Mouse (Mus musculus) mouse embryonic stem cell (cell line): ENCODE results near the gene 4930404N11Rik.

Experiments used
- in situ Hi-C, 2 experiments: fragments of 300-500 bp; cut with MboI; formaldehyde crosslinking; loops; 1 replicate in 1 of 2; 3 replicates in 1 of 2; pipeline ENCODE4 v1.14.3; 2019 to 2020; ENCODE audit warnings: low sequenced_read_pairs in 2 of 2, low pct_unique_long_range_greater_than_20kb in 1 of 2, mixed read lengths in 1 of 2; ENCODE audit not compliant: unreplicated experiment in 1 of 2

4930404N11Rik gene

GRCm38 (mm10) chr10:81344421-81345161, 21.0 kb downstream of the 4930404N11Rik start:
- in situ Hi-C loops = loop anchor here (5.0 to 10.0 kb wide), 3 partner anchors 57 to 140 kb away; partner anchors contain the start of gene Nmrk2 (in 1 of the 2)

- in situ Hi-C loops = loop anchor here (5.0 to 10.0 kb wide), 3 partner anchors 56 to 138 kb away; partner anchors contain the start of gene Nmrk2 (in 1 of the 2)
Measured at GRCm38 (mm10) chr10:81342686-81343505, 22.7 kb downstream of the 4930404N11Rik start, which contains the start of gene Gipc3. TSS of gene Gipc3 (minus strand) at chr10:81343266.

GRCm38 (mm10) chr10:81341333-81341949, 24.2 kb downstream of the 4930404N11Rik start:
- in situ Hi-C loops = loop anchor here (5.0 to 10.0 kb wide), 3 partner anchors 54 to 137 kb away; partner anchors contain the start of gene Nmrk2 (in 1 of the 2)

GRCm38 (mm10) chr10:81340551-81341332, 24.9 kb downstream of the 4930404N11Rik start:
- in situ Hi-C loops = loop anchor here (5.0 to 10.0 kb wide), 3 partner anchors 53 to 136 kb away; partner anchors contain the start of gene Nmrk2 (in 1 of the 2)

- in situ Hi-C loops = no loop called here
Measured at GRCm38 (mm10) chr10:81336558-81336957, 29.1 kb downstream of the 4930404N11Rik start.

GRCm38 (mm10) chr10:81335393-81336340, 29.9 kb downstream of the 4930404N11Rik start:
- in situ Hi-C loops = no loop called here

- in situ Hi-C loops = no loop called here
Measured at GRCm38 (mm10) chr10:81334324-81334723, 31.3 kb downstream of the 4930404N11Rik start.

- in situ Hi-C loops = no loop called here
Measured at GRCm38 (mm10) chr10:81332277-81332676, 33.3 kb downstream of the 4930404N11Rik start.

GRCm38 (mm10) chr10:81330007-81330406, 35.6 kb downstream of the 4930404N11Rik start:
- in situ Hi-C loops = no loop called here

- in situ Hi-C loops = no loop called here
Measured at GRCm38 (mm10) chr10:81329194-81329975, 36.2 kb downstream of the 4930404N11Rik start.

GRCm38 (mm10) chr10:81328386-81328785, 37.2 kb downstream of the 4930404N11Rik start, which contains the start of gene Tbxa2r:
TSS of gene Tbxa2r (plus strand) at chr10:81328731.
- in situ Hi-C loops = no loop called here

GRCm38 (mm10) chr10:81327959-81328358, 37.7 kb downstream of the 4930404N11Rik start:
- in situ Hi-C loops = no loop called here

GRCm38 (mm10) chr10:81326858-81327257, 38.8 kb downstream of the 4930404N11Rik start:
- in situ Hi-C loops = no loop called here

GRCm38 (mm10) chr10:81325781-81326180, 39.8 kb downstream of the 4930404N11Rik start:
- in situ Hi-C loops = no loop called here

- in situ Hi-C loops = no loop called here
Measured at GRCm38 (mm10) chr10:81325176-81325575, 40.4 kb downstream of the 4930404N11Rik start.
